Mouse (Mus musculus) hindbrain, embryonic 15.5 days (tissue): ENCODE data around the gene Myo15b. TPM values are rescaled to one million over a fixed set of nuclear protein-coding genes. Genes with fewer than 3 reads are reported as not detected.

Experiments used
- ATAC-seq: fragments of 200-750 bp; cut with Nextera tagmentation; 2 replicates; pipeline ENCODE4 v1.8.0; 2017; ENCODE audit warnings: low read depth, moderate number of reproducible peaks, moderate TSS enrichment; ENCODE audit not compliant: low FRiP score
- H3K27ac ChIP-seq: fragments of 300-500 bp; sonication (generic); replicated peaks from 2 replicates; pipeline ENCODE4 v1.5.1; 2015; ENCODE audit warnings: mild to moderate bottlenecking, inconsistent platforms
- H3K27me3 ChIP-seq: fragments of 300-500 bp; sonication (generic); 2 replicates; pipeline ENCODE4 v1.6.1; 2015; ENCODE audit warnings: control low read depth, inconsistent platforms
- H3K36me3 ChIP-seq: fragments of 300-500 bp; sonication (generic); 2 replicates; pipeline ENCODE4 v1.6.1; 2015; ENCODE audit warnings: control low read depth, inconsistent platforms
- H3K4me1 ChIP-seq: fragments of 300-500 bp; sonication (generic); replicated peaks from 2 replicates; pipeline ENCODE4 v1.6.1; 2015; ENCODE audit warnings: control low read depth, inconsistent platforms
- H3K4me2 ChIP-seq: fragments of 300-500 bp; sonication (generic); 2 replicates; pipeline ENCODE4 v1.6.1; 2015; ENCODE audit warnings: moderate library complexity, mild to moderate bottlenecking, inconsistent platforms
- H3K4me3 ChIP-seq: fragments of 300-500 bp; sonication (generic); 2 replicates; pipeline ENCODE4 v1.5.1; 2015; ENCODE audit warnings: mild to moderate bottlenecking, inconsistent platforms
- H3K9ac ChIP-seq: fragments of 300-500 bp; sonication (generic); 2 replicates; pipeline ENCODE4 v1.6.1; 2015; ENCODE audit warnings: inconsistent platforms
- H3K9me3 ChIP-seq: fragments of 300-500 bp; sonication (generic); 2 replicates; pipeline ENCODE4 v1.6.1; 2016; ENCODE audit warnings: control low read depth, inconsistent platforms
- WGBS: fragments of 180-500 bp; shearing (Covaris S2); methylation state at CpG from one replicate; pipeline ENCODE4 v1.1.7; 2015; 5-methylcytosine and 5-hydroxymethylcytosine counted together
- polyA plus RNA-seq: library from polyadenylated mRNA; unstranded; fragments of >200 nt; fragmentation: Nextera tagmentation; extraction: Ambion mirVana; gene quantifications from 2 replicates; pipeline ENCODE4 v1.2.1, GENCODE M21; 2015

Myo15b gene
- polyA plus RNA-seq, 1 experiment from 2014 or later, result 0.19 TPM

DNA sequence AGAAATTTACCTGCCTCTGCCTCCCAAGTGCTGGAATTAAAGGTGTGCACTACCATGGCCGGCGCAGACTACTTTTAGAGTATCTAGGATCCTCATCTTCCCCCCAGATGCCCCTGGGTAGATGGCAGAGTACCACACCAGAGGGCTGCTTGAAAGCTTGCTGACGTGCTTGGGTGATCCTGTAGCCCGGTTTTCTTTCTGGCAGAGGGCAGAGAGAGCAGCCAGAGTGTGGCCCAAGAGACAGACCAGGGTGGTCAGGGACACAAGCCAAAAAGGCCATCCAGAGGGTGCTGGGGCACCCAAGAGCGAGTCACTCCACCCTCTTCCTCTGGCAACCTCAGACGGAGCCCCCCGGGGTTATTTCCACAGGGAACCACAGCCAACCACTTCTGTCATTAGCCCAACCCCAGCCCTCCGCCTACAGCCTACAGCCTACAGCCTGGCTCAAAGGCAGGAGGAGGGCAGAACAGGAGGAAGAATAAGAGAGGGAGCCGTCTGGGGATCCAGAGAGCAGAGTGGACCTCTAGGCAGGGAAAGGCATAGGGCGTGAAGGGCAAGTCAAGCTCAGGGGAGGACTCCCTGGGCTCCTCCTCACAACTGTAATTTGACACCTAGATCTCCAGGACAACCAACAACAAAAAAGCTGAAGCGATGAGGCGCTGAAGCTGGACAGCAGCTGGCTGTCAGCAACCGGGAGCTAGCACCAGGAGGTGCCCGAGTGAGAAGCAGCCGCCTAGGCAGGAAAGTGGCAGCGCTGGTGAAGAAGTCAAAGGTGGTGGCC lies 41.5 kb downstream of the Myo15b start, which contains the start of gene Smim5:
Gene Smim5, plus strand, starts transcription at position 481 of the 781 bp plus-strand sequence.
- H3K27ac ChIP-seq, result no peak within 1 kb of the TSS
- H3K4me1 ChIP-seq, result no peaks in the 10 kb centered on the region; the same call in 1 of the 2 replicates
- ATAC-seq, result no peak
- no peaks in the 10 kb centered on the region for H3K27me3 ChIP-seq
- H3K4me3 ChIP-seq, result no peak within 1 kb of the TSS
- H3K36me3 ChIP-seq, result 0 out of 2 replicates have a peak, but pooled peaks cover 5% of the 10 kb centered on the region
- no peaks in the 10 kb centered on the region for H3K9me3 ChIP-seq
- no peak within 1 kb of the TSS for H3K9ac ChIP-seq
- no peak within 1 kb of the TSS for H3K4me2 ChIP-seq
- WGBS, result 30% methylated on average over 16 of the region's 16 CpGs

DNA sequence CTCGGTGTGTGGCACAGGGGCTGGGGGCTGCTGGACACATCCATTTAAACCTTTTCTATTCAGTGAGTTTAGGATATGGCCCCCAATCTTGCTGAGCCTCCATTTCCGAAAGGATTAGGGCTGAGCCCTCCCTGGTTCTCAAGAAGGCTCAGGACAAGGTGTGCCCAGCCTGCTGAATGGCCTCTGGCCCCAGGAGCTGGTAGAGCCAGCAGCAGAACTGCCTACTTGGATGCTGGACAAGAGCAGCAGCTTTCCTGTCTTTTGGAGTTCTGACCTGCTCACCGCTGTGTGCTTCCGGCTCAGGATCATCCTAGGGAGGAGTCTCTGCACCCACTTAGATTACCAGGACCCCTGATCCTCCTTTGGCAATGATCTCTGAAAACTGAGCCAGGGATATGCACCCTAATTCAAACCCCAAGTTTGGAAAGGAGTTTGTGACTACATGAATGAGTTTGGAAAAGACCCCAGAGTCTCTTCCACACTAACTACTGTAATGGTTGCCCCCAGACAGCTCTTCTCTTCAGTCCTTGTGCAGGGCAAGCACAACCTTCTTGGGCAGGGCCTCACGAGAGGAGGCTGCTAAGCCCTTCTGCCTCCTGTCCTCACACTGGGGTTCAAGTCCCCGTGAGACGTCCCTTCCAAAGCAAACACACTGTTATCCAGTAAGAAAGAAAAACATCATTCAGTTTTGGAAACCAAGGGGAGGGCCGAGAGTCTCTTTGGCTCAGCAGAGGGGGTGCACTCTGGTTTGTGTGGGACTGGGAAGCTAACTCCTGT lies 42.5 kb downstream of the Myo15b start:
- Histone ChIP-seq H3K4me1 (peaks cover 3% of the 10 kb centered on the region; the same call in 1 of the 2 replicates), H3K27me3 (no peaks in the 10 kb centered on the region), H3K27ac (no peak overlapping the region), H3K4me3 (no peak overlapping the region), H3K9me3 (no peaks in the 10 kb centered on the region), H3K4me2 (no peak overlapping the region), H3K36me3 (0 out of 2 replicates have a peak, but pooled peaks cover 1% of the 10 kb centered on the region), H3K9ac (no peak overlapping the region)
- ATAC-seq, result no peak
- WGBS, result 85% methylated on average over 8 of the region's 8 CpGs

DNA sequence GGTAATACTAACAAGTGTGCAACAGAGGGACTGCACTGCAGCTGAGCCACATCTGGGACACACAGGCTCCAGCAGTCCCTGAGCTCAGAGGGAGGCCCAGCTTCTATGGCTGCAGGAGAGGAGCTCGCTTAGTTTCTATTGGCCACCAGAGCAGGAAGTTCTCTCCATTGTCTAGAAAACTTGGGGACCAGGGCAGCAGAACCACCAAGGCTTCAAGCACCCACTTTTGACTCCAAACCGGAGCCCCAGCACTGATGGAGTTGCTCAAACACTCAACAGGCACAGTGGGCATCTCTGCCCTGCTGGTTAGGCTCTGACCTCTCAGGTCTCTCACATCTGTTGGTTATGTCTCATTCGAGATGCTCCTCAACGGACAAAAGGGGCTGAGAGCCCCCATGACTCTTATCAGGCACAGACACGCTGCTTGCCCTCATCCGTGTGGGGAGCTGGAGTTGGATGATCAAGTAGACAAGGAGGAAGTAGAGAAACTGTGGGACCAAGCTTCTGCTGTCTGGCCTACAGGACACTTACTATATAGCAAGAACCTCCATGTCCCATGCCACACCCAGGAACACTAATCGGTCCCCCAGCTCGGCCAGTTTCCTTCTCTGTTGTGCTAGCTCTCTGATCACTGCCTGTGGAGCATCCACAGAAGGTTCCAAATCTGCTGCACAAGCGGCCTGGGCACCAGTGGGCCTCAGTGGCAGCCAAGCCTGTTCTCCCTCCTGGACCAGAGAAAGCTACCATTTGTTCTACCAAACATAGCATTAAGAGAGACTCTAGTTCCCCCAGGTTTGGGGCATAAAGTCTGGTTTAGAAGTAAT lies 43.3 kb downstream of the Myo15b start:
- peaks cover 3% of the 10 kb centered on the region; the same call in 1 of the 2 replicates for H3K4me1 ChIP-seq
- H3K36me3 ChIP-seq, result no peaks in the 10 kb centered on the region
- no peak overlapping the region for H3K27ac ChIP-seq
- WGBS, result 85% methylated on average over 9 of the region's 9 CpGs
- H3K9ac ChIP-seq, result no peak overlapping the region
- no peak overlapping the region for H3K4me2 ChIP-seq
- ATAC-seq, result no peak
- H3K4me3 ChIP-seq, result no peak overlapping the region
- H3K27me3 ChIP-seq, result no peaks in the 10 kb centered on the region
- H3K9me3 ChIP-seq, result no peaks in the 10 kb centered on the region

DNA sequence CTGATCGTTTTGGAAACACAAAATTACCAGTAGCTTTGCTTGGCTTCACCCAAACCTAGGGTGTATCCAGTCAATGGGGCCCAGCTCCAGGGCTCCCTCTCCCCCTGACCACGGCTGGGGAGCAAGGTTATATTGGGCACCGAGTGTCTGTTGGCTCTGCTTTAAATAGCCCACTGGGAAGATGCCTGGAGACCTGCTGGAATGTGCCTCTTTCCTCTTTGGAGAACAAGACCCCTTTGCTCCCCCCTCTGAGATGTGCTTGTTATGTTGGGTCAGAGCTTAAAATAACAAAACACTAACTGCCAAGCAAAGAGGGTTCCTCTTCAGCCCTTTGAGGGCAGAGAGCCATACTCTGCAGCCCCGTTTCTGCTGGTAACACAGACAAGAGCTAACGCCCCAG lies 44.0 kb downstream of the Myo15b start:
- ATAC-seq, result no peak
- no peaks in the 10 kb centered on the region for H3K36me3 ChIP-seq
- H3K9me3 ChIP-seq, result no peaks in the 10 kb centered on the region
- H3K4me3 ChIP-seq, result no peak overlapping the region
- no peak overlapping the region for H3K9ac ChIP-seq
- no peak overlapping the region for H3K27ac ChIP-seq
- H3K27me3 ChIP-seq, result no peaks in the 10 kb centered on the region
- no peak overlapping the region for H3K4me2 ChIP-seq
- WGBS, result 76% methylated on average over 5 of the region's 5 CpGs
- peaks cover 3% of the 10 kb centered on the region; the same call in 1 of the 2 replicates for H3K4me1 ChIP-seq

DNA sequence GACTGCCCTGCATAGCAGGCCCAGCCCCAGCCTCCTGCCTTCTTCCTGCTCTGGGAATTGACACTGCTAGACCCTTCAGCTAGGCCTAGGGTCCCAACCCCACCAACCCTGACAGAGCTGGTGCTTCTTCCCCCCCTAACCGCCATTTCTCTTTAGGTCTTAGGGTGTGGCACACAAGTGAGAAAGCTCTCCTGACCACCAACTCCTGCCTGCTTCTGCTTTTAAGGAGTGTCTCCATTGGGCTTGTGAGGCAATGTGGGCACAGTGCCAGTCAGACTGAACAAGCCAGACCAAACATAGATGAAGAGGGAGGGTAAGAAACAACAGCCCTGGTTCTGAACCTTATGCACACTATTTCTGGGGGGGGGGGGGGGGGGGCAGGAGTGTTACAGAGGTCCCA lies 44.6 kb downstream of the Myo15b start:
- no peak; the same call in 1 of the 2 replicates for ATAC-seq
- H3K27me3 ChIP-seq, result no peaks in the 10 kb centered on the region
- no peak overlapping the region for H3K27ac ChIP-seq
- H3K36me3 ChIP-seq, result no peaks in the 10 kb centered on the region
- H3K9ac ChIP-seq, result no peak overlapping the region
- H3K4me3 ChIP-seq, result no peak overlapping the region
- 89% methylated on average over 1 of the region's 1 CpGs for WGBS
- peaks cover 3% of the 10 kb centered on the region; the same call in 1 of the 2 replicates for H3K4me1 ChIP-seq
- H3K4me2 ChIP-seq, result no peak overlapping the region
- H3K9me3 ChIP-seq, result no peaks in the 10 kb centered on the region

DNA sequence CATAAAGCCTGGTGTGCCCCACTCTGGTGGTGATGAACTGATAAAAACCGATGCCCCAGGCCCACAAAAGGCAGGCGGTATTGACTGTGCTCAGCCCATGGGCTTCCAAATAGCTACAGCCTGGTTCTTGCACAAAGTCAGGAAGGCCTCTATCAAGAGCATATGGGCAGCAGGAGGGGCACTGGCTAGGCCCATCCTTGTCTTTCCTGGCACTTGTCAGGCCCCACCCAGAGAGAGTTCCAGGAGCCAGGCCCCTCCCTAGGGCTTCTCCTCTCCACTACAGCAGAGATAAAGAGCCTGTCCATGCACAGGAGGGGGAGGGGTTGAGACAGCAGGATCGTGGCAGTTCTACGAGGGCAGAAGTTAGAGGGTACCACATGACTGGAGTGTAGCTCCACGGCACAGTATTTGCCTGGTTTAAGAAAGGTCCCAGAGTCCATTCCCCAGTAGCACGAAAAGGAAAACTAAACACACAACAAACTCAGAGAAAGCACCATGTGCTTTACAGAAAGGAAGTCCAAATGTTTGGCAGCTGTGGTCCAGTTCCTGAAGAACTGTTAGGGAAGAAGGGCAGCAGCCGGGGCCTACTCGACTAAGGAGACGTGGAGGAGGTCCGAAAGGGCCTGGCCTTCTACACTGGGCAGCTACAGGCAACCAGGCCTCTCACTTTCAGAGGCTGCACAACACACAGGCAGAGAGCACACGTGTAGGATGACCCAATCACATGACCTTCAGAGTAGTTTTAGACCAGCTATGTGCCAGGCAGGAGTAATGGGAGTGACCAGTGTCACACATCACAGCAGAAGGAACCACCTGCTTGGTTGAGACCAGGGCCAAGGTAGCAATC lies 45.4 kb downstream of the Myo15b start:
- Histone ChIP-seq H3K4me2 (no peak overlapping the region), H3K4me3 (no peak overlapping the region), H3K27ac (no peak overlapping the region), H3K9me3 (no peaks in the 10 kb centered on the region), H3K27me3 (no peaks in the 10 kb centered on the region), H3K9ac (no peak overlapping the region), H3K4me1 (peaks cover 3% of the 10 kb centered on the region; the same call in 1 of the 2 replicates), H3K36me3 (peaks cover 5% of the 10 kb centered on the region; the same call in 1 of the 2 replicates)
- 76% methylated on average over 11 of the region's 11 CpGs for WGBS
- ATAC-seq, result peak; percentile 30; the same call in 1 of the 2 replicates

DNA sequence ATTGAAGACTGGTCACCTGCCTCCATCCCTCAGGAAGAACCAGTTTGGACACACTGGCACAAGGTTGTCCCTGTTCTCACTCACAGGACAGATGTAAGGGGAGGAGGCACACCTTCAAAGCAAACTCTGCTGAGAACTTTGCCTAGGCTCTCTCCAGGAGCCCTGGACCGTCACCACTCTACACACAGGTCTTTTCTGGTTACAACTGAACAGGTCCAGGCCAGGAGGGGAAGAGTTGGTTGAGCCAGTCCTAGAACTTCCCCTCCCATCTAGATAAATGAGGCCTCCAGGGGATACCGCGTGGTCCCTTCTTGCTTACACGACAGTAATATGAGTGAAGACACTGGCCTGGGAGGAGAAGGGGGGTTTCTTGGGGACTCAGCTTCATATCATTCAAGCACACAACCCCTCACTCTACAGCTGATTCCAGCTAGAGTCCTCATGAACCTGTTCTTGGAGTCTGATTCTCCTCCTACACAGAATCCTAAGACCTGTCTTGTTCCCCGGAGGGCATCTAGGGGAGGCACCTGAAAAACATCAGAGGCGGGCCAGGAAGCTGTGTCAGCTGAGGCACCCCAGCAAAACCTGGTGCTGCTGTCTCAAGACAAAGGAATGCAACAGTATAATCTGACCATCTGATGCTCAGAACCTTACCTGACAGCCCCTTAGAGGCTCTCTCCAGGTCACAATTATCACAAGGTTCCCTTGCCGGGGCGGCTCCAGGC lies 46.2 kb downstream of the Myo15b start:
- no peaks in the 10 kb centered on the region for H3K27me3 ChIP-seq
- 86% methylated on average over 8 of the region's 8 CpGs for WGBS
- no peak overlapping the region for H3K4me2 ChIP-seq
- H3K36me3 ChIP-seq, result peaks cover 7% of the 10 kb centered on the region; the same call in 1 of the 2 replicates
- no peak overlapping the region for H3K4me3 ChIP-seq
- H3K4me1 ChIP-seq, result peaks cover 3% of the 10 kb centered on the region; the same call in 1 of the 2 replicates
- H3K27ac ChIP-seq, result no peak overlapping the region
- no peak overlapping the region for H3K9ac ChIP-seq
- H3K9me3 ChIP-seq, result no peaks in the 10 kb centered on the region
- no peak for ATAC-seq

DNA sequence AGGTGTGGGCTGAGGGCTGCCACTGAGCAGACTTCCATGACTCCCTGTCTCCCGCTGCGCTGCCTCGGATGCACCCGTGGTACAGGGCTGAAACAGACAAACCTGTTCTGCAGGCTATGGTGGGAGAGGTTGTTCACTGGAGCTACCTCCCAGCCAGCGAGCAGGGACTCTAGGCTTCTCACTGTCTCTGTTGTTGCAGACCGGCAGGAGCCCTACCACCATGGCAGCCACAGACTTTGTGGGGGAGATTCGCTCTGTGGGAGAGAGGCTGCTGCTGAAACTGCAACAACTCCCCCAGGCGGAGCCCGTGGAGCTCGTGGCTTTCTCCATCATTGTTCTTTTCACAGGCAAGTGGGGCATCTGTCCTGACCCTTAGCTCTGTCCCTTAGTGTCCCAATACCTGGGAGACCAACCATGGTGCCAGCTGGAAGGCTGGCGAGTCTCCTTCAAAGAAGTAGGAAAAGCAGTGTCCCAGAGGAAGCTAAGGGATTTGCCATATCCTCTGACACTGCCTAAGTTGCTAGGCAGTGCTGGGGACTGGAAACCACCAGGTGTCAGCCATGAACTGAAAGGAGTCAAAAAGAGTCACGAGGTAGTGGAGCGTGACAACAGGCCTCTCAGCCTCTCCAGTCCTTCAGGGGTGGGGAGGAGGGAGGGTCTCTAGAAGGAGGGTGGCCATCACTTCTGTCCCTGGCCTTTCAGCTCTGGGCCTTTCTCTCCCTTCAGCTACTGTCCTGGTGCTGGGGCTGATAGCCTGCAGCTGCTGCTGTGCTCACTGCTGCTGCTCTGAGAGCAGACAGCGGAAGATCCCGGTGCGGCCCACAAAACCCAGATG lies 47.0 kb downstream of the Myo15b start:
- Histone ChIP-seq H3K4me3 (no peak overlapping the region), H3K9ac (no peak overlapping the region), H3K9me3 (no peaks in the 10 kb centered on the region), H3K36me3 (peaks cover 11% of the 10 kb centered on the region; the same call in 1 of the 2 replicates), H3K27me3 (no peaks in the 10 kb centered on the region), H3K4me1 (peaks cover 3% of the 10 kb centered on the region; the same call in 1 of the 2 replicates), H3K27ac (no peak overlapping the region), H3K4me2 (no peak overlapping the region)
- WGBS, result 48% methylated on average over 16 of the region's 16 CpGs
- no peak for ATAC-seq

DNA sequence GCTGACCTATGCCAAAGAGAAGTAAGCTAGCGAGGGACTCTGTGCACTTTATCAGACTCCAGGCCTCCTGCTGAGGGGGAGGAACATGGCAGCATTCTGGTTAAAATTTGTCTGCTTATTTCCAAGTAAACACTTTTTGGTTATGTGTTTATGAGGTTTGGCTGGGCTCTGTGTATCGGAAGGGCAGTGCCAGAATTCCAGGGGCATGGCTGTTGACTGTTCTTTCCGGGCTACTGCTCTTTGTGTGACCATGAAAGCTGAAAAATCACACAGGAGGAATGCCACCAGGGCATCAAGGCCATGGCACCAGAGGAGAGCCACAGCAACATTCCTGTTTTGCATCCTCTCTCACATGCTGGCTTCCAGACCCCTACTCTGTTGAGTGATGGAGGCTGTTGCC lies 47.9 kb downstream of the Myo15b start:
- Histone ChIP-seq H3K4me1 (peaks cover 3% of the 10 kb centered on the region; the same call in 1 of the 2 replicates), H3K9ac (no peak overlapping the region), H3K4me2 (no peak overlapping the region), H3K36me3 (peaks cover 11% of the 10 kb centered on the region; the same call in 1 of the 2 replicates), H3K9me3 (no peaks in the 10 kb centered on the region), H3K27me3 (no peaks in the 10 kb centered on the region), H3K27ac (no peak overlapping the region), H3K4me3 (no peak overlapping the region)
- no peak for ATAC-seq
- WGBS, result 72% methylated on average over 3 of the region's 3 CpGs

DNA sequence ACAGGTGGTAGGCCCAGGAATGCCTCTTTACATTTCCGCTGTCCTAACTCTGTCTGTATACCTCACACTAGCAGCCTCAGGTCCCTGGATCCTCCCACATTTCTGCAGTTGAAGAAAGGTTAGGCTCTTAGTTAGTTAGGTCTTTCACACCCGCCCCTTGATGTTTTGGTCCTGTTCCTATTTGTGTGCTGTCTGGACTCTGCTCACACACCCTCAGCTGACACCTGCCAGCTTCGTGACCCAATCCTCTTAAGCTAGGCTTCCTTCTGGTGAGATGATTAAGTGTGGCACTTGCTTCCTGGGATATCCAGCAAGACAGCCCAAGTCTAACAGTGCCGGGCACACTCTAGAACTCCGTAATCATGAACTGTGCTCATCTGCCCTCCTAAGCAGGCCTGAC lies 48.3 kb downstream of the Myo15b start:
- no peak for ATAC-seq
- H3K4me2 ChIP-seq, result no peak overlapping the region

More for the DNA sequence above, 48.3 kb downstream of the Myo15b start:
- WGBS, result 93% methylated on average over 5 of the region's 5 CpGs
- Histone ChIP-seq H3K9ac (no peak overlapping the region), H3K36me3 (peaks cover 11% of the 10 kb centered on the region; the same call in 1 of the 2 replicates), H3K27ac (no peak overlapping the region), H3K9me3 (no peaks in the 10 kb centered on the region), H3K4me1 (peaks cover 3% of the 10 kb centered on the region; the same call in 1 of the 2 replicates), H3K27me3 (no peaks in the 10 kb centered on the region), H3K4me3 (no peak overlapping the region)
